In the genomic region with DNA sequence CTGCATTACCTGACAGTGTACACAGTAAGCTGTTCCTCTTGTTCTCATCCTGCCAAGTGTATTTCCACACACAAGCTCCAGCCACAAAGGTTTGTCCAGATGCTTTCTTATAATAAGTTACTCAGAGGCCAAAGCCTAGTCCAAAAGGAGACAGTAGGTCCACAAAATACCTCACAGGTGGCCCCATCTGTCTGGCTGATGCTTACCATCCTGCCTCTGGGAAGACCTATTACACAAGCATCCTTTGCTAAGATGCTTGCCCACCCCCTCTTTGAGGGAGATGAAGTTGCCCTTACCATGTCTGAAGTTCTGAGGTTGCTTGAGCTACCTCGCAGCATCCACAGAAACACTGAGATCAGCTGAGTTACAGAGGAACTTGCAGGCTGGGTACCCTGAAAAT, we compare ENCODE assay signal across 35 mouse cellular contexts. TPM values are rescaled to one million over a fixed set of nuclear protein-coding genes. Genes with fewer than 3 reads are reported as not detected.
"Had no signal": no experiment of that assay in that cellular context is flagged by ENCODE, and none has a peak within 500 bp of the region (broad histone marks: within the 10 kb centered on the region; RNA-seq: fewer than 3 reads in every experiment).

No protein-coding gene starts in this region.

RNA-seq across cellular contexts. Expression of gene Gm14406, which starts 22.7 kb away (rescaled TPM):
- total RNA-seq: heart, postnatal 10 days; heart, postnatal 4 days; hematopoietic stem cell, adult 5-6 weeks; hindbrain, postnatal 0 days; layer of hippocampus, adult 2 months; layer of hippocampus, postnatal 10 days; layer of hippocampus, postnatal 14 days; layer of hippocampus, postnatal 25 days; left cerebral cortex, adult 18-20 months had no signal
- polyA plus RNA-seq: heart, embryonic 10.5 days; heart, embryonic 11.5 days; heart, embryonic 12.5 days; heart, embryonic 13.5 days; heart, embryonic 14.5 days; heart, embryonic 15.5 days; heart, embryonic 16.5 days; heart, postnatal 0 days; hindbrain, embryonic 10.5 days; hindbrain, embryonic 11.5 days; hindbrain, embryonic 12.5 days; hindbrain, embryonic 13.5 days; hindbrain, embryonic 14.5 days; hindbrain, embryonic 15.5 days; hindbrain, embryonic 16.5 days; hindbrain, postnatal 0 days; inflammation-experienced regulatory T-cells, adult 6 months; intestine, embryonic 14.5 days; intestine, embryonic 15.5 days; intestine, embryonic 16.5 days; intestine, postnatal 0 days; kidney, adult 2 months; kidney, embryonic 14.5 days; kidney, embryonic 15.5 days; kidney, embryonic 16.5 days; kidney, postnatal 0 days; large intestine, adult 2 months had no signal

RNA-seq across cellular contexts. Expression of gene Gm14403, which starts 57.2 kb away (rescaled TPM):
- polyA plus RNA-seq: inflammation-experienced regulatory T-cells, adult 6 months had no signal
